Mouse (Mus musculus): ENCODE data around the gene Abi3bp. TPM values are rescaled to one million over a fixed set of nuclear protein-coding genes. Genes with fewer than 3 reads are reported as not detected.

Gene Abi3bp
- 0.11 TPM for polyA plus RNA-seq (2017; shearing (Covaris generic))

DNA sequence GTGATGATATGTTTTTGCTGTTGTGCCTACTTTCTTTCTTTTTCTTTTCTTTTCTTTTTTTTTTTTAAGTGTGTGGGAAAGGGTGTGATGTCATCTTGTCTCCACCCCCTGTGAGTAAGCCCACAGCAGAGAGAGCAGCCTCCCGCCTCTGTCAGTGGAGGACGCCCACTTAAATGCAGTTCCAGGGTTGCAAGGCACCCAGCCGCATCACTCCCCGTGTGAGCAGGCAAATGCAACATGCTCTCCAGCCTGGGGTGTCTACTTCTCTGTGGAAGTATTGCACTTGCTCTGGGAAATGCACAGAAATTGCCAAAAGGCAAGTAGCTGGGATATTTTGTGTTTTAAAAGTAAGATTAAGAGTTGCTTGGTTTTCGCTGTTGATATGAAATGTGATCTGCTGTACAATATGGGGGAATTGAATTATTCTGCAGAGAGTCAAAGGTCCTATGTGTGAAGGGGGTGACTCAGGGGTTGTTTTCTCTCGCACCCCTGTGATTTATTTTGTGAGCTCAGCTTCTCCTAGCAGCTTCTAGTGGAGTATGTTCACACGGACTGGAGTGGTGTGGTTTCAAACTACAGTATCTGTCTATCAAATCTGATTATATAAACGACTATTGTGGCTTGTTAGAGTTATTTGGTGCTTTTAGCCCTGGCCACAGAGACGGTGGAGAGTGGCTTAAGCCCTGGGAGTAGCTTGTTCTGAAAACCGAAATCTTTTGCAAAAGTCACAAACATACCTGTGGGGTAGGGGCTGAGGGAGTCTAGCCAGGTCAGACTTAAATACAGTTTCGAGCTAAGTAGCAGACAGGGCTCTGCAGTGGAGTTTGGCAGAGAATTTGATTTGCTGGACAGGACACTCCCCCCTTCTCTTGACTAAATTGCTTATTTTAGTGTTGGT, at the start of gene Abi3bp:
Gene Abi3bp, plus strand, starts transcription at position 202 of the 898 bp plus-strand sequence.

DNA sequence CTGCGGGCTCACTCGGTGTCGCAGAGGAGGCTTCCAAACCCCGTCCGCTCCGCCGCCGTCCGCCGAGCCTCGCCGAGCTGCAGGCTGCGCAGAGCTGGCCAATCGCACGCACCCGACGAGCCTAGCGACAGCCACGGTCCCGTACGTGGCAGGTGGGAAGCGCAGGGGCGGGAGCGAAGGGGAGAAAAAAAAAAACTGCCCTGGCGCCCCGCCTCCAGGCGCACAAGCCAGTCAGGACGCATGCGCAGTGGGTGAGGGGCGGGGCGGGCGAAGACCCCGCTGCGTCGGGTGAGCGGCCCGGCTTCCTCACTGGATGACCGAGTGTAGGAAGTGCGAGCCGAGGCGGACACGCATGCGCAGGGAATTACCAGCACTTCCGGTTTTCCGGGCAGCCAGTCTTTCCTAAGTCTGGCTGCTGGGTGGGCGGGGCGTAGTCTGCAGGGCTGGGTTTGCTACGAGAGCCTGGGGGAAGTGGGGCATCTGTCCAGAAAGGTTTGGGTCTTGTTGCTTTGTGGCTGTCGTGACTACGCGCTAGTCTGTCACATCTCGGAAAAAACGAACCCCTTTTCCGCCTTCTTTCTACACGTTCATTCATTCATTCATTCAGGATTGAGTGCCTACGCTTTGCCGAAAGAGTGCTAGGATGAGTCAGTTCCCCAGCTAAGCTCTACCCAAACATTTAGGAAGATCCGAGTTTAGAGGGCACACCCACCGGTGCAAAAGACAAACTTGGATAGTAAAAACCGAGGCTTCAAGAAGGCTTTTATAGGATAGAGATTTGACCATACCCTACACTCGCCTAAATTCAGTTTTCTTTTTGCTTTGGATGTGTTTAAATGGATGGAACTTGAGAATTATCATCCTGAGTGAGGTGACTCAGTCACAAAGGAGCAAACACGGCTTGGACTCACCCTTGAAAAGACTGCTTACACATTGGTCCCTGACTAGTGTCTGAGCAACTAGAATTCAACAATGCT, 239.8 kb downstream of the Abi3bp start, which contains the start of gene Tfg:
Gene Tfg, minus strand, starts transcription at position 227 of the 977 bp plus-strand sequence.

Other genes starting within 250 kb of the Abi3bp start
- 72.4 TPM for gene Tfg, start 239.6 kb downstream of the Abi3bp start, polyA plus RNA-seq (2017; shearing (Covaris generic))